Mouse (Mus musculus) myocyte (in vitro differentiated cells): ENCODE measurements around the gene Ssh2.

ENCODE experiments used
- CEBPB ChIP-seq: IDR thresholded peaks from 2 replicates; pipeline ENCODE4 v1.6.1; 2011; ENCODE audit warnings: mild to moderate bottlenecking, moderate library complexity; ENCODE audit not compliant: poor library complexity, insufficient read depth, severe bottlenecking
- E2F4 ChIP-seq: IDR thresholded peaks from one replicate; pipeline ENCODE4 v1.6.1; 2011; ENCODE audit warnings: mild to moderate bottlenecking, control low read depth, moderate library complexity; ENCODE audit not compliant: insufficient read depth
- MAX ChIP-seq: IDR thresholded peaks from one replicate; pipeline ENCODE4 v1.6.1; 2011; ENCODE audit warnings: low read depth, mild to moderate bottlenecking, control low read depth
- MYOG ChIP-seq, 3 experiments: IDR thresholded peaks; one replicate each; pipeline ENCODE4 v1.6.1; 2011; ENCODE audit warnings: control low read depth in 2 of 3, low read depth in 2 of 3, mild to moderate bottlenecking in 2 of 3; ENCODE audit not compliant: insufficient read length in 2 of 3, control insufficient read depth in 1 of 3, insufficient read depth in 1 of 3
- POLR2A ChIP-seq: IDR thresholded peaks from one replicate; pipeline ENCODE4 v1.6.1; 2011; ENCODE audit warnings: low read depth, mild to moderate bottlenecking, control low read depth, moderate library complexity; ENCODE audit not compliant: insufficient read length
- POLR2AphosphoS2 ChIP-seq: IDR thresholded peaks from one replicate; pipeline ENCODE4 v1.6.1; 2011; ENCODE audit warnings: low read depth, control low read depth; ENCODE audit not compliant: insufficient read length
- REST ChIP-seq: IDR thresholded peaks from one replicate; pipeline ENCODE4 v1.6.1; 2011; ENCODE audit warnings: mild to moderate bottlenecking, control low read depth, moderate library complexity; ENCODE audit not compliant: insufficient read depth, insufficient read length
- TCF12 ChIP-seq: IDR thresholded peaks from one replicate; pipeline ENCODE4 v1.6.1; 2011; ENCODE audit warnings: mild to moderate bottlenecking, control low read depth; ENCODE audit not compliant: poor library complexity, insufficient read depth, severe bottlenecking
- TCF3 ChIP-seq: IDR thresholded peaks from one replicate; pipeline ENCODE4 v1.6.1; 2011; ENCODE audit warnings: low read depth, control low read depth; ENCODE audit not compliant: insufficient read length
- USF1 ChIP-seq: IDR thresholded peaks from one replicate; pipeline ENCODE4 v1.6.1; 2011; ENCODE audit warnings: low read depth, mild to moderate bottlenecking, control low read depth, moderate library complexity

GRCm38 (mm10) chr11:77508068-77509021 is 292.3 kb downstream of the Ssh2 start:
- TF ChIP-seq POLR2AphosphoS2 = no peak
- no peak for TF ChIP-seq POLR2A
- peak; percentile 62 for TF ChIP-seq USF1
- no peak for TF ChIP-seq E2F4
- TF ChIP-seq MYOG (IDR thresholded peaks at IDR 0.05; ENCODE audit: control insufficient read depth in 1 of 3, insufficient read depth in 1 of 3, insufficient read length in 2 of 3, low read depth in 2 of 3) = peak in 1 of 3 experiments; percentile 10
- no peak for TF ChIP-seq MAX
- no peak for TF ChIP-seq REST
- no peak for TF ChIP-seq TCF3
- no peak for TF ChIP-seq TCF12
- no peak for TF ChIP-seq CEBPB
